Mouse (Mus musculus) heart, embryonic 10.5 days (tissue): Measurements from ENCODE around the gene Junb. TPM values are rescaled to one million over a fixed set of nuclear protein-coding genes. Genes with fewer than 3 reads are reported as not detected.

ENCODE experiments used
- microRNA-seq: library from miRNA; unstranded; fragments of <30 nt; microRNA quantifications from one replicate; pipeline ENCODE4, GENCODE M21; 2017
- polyA plus RNA-seq: library from polyadenylated mRNA; unstranded; fragments of >200 nt; fragmentation: Nextera tagmentation; extraction: Ambion mirVana; gene quantifications from 2 replicates; pipeline ENCODE4 v1.2.1, GENCODE M21; 2016

Gene Junb
- polyA plus RNA-seq, 1 experiment from 2014 or later = 11.4 TPM

Small RNA genes within 50 kb of the gene (microRNA-seq; reads per million reads assigned to microRNA genes)
- not detected for gene Gm24197

Other genes starting within 250 kb of the Junb start
- gene Nfix, start 178.4 kb downstream of the Junb start, polyA plus RNA-seq = 0.87 and 2.1 TPM in 2 replicates
- gene Dand5, start 155.9 kb downstream of the Junb start, polyA plus RNA-seq = 5.3 TPM in 2 replicates
- gene Gadd45gip1, start 147.2 kb downstream of the Junb start, polyA plus RNA-seq = 57.3 and 60.5 TPM in 2 replicates
- gene Rad23a, start 138.1 kb downstream of the Junb start, polyA plus RNA-seq = 137 and 154 TPM in 2 replicates
- gene Calr, start 131.8 kb downstream of the Junb start, polyA plus RNA-seq = 881 and 1,047 TPM in 2 replicates
- gene Farsa, start 121.7 kb downstream of the Junb start, polyA plus RNA-seq = 80.8 and 108 TPM in 2 replicates
- 51.7 and 64.6 TPM in 2 replicates for gene Syce2, start 106.6 kb downstream of the Junb start, polyA plus RNA-seq
- gene Gcdh, start 84.8 kb downstream of the Junb start, polyA plus RNA-seq = 43.8 and 45.3 TPM in 2 replicates
- gene Klf1, start 76.8 kb downstream of the Junb start, polyA plus RNA-seq = 54.2 and 54.3 TPM in 2 replicates
- 3.2 and 3.8 TPM in 2 replicates for gene Dnase2a, start 70.2 kb downstream of the Junb start, polyA plus RNA-seq
- 0.09 and 0.16 TPM in 2 replicates for gene Mast1, start 41.4 kb downstream of the Junb start, polyA plus RNA-seq
- gene Rtbdn, start 31.7 kb downstream of the Junb start, polyA plus RNA-seq = 0.21 and 0.34 TPM in 2 replicates
- gene Gm49661, start 9.3 kb downstream of the Junb start, polyA plus RNA-seq = not detected in 2 replicates
- 810 and 835 TPM in 2 replicates for gene Prdx2, start 9.1 kb downstream of the Junb start, polyA plus RNA-seq
- 104 and 119 TPM in 2 replicates for gene Rnaseh2a, start 9.0 kb downstream of the Junb start, polyA plus RNA-seq
- gene Hook2, start 11.9 kb upstream of the Junb start, polyA plus RNA-seq = 8.4 and 14.7 TPM in 2 replicates
- gene Best2, start 35.8 kb upstream of the Junb start, polyA plus RNA-seq = not detected in 2 replicates
- gene Asna1, start 46.6 kb upstream of the Junb start, polyA plus RNA-seq = 149 and 157 TPM in 2 replicates
- 85.6 and 133 TPM in 2 replicates for gene Trir, start 48.1 kb upstream of the Junb start, polyA plus RNA-seq
- gene Tnpo2, start 58.2 kb upstream of the Junb start, polyA plus RNA-seq = 27.2 and 28.4 TPM in 2 replicates
- gene Fbxw9, start 81.3 kb upstream of the Junb start, polyA plus RNA-seq = 20.2 and 21.0 TPM in 2 replicates
- 0.51 and 0.57 TPM in 2 replicates for gene Gm5741, start 89.3 kb upstream of the Junb start, polyA plus RNA-seq
- gene Dhps, start 93.0 kb upstream of the Junb start, polyA plus RNA-seq = 54.0 and 72.3 TPM in 2 replicates
- gene Wdr83os, start 102.0 kb upstream of the Junb start, polyA plus RNA-seq = 97.0 and 105 TPM in 2 replicates
- gene Wdr83, start 102.6 kb upstream of the Junb start, polyA plus RNA-seq = 41.2 and 47.9 TPM in 2 replicates
- gene Man2b1, start 104.6 kb upstream of the Junb start, polyA plus RNA-seq = 27.2 and 30.7 TPM in 2 replicates
- 0.84 and 1.00 TPM in 2 replicates for gene Zfp791, start 144.4 kb upstream of the Junb start, polyA plus RNA-seq
- not detected in 2 replicates for gene Cks1brt, start 173.2 kb upstream of the Junb start, polyA plus RNA-seq
- not detected in 2 replicates for gene Olfr371, start 247.3 kb upstream of the Junb start, polyA plus RNA-seq